Mouse (Mus musculus): ENCODE measurements around the gene Gm49387.

Gene Gm49387

GRCm38 (mm10) chr14:31525040-31525810 is 115.5 kb downstream of the Gm49387 start:
- DNase-seq (ENCODE audit: low spot score) = no peak

GRCm38 (mm10) chr14:31521318-31521717 is 119.4 kb downstream of the Gm49387 start:
- no peak for DNase-seq (ENCODE audit: low spot score)

GRCm38 (mm10) chr14:31519165-31519564 is 121.5 kb downstream of the Gm49387 start:
- DNase-seq (ENCODE audit: low spot score) = no peak

GRCm38 (mm10) chr14:31515895-31516294 is 124.8 kb downstream of the Gm49387 start:
- no peak for DNase-seq (ENCODE audit: low spot score)

- DNase-seq (ENCODE audit: low spot score) = no peak
Measured at GRCm38 (mm10) chr14:31510322-31510721, 130.4 kb downstream of the Gm49387 start.

GRCm38 (mm10) chr14:31509911-31510310 is 130.8 kb downstream of the Gm49387 start:
- no peak for DNase-seq (ENCODE audit: low spot score)

GRCm38 (mm10) chr14:31506456-31506855 is 134.2 kb downstream of the Gm49387 start:
- DNase-seq (ENCODE audit: low spot score) = no peak

- no peak for DNase-seq (ENCODE audit: low spot score)
Measured at GRCm38 (mm10) chr14:31503406-31503805, 137.3 kb downstream of the Gm49387 start.

Data from ovary, adult 18-20 months (tissue).